Mouse (Mus musculus) midbrain, embryonic 11.5 days (tissue): ENCODE measurements at regions not wholly inside any gene's neighbourhood (a gene's known extent, or its start where the extent isn't known, plus 50 kb on each side); places are given as distances from the start of the nearest gene placed in this dataset.

Experiments used
- ATAC-seq: fragments of 200-750 bp; cut with Nextera tagmentation; 2 replicates; pipeline ENCODE4 v1.8.0; 2017; ENCODE audit warnings: moderate TSS enrichment, moderate library complexity; ENCODE audit not compliant: low FRiP score
- DNase-seq: peaks from one replicate; pipeline ENCODE4 v3.0.0; 2015; ENCODE audit warnings: low spot score; ENCODE audit errors: missing footprints
- H3K27ac ChIP-seq: fragments of 300-500 bp; sonication (generic); 2 replicates; pipeline ENCODE4 v1.5.1; 2014; ENCODE audit warnings: low read depth, low read length
- H3K27me3 ChIP-seq: fragments of 300-500 bp; sonication (generic); 2 replicates; pipeline ENCODE4 v1.6.1; 2014; ENCODE audit warnings: mild to moderate bottlenecking, low read length, moderate library complexity, mixed read lengths; ENCODE audit not compliant: control insufficient read depth, insufficient read depth
- H3K36me3 ChIP-seq: fragments of 300-500 bp; sonication (generic); 2 replicates; pipeline ENCODE4 v1.6.1; 2014; ENCODE audit warnings: mild to moderate bottlenecking, low read length, moderate library complexity, mixed read lengths; ENCODE audit not compliant: control insufficient read depth, insufficient read depth
- H3K4me1 ChIP-seq: fragments of 300-500 bp; sonication (generic); 2 replicates; pipeline ENCODE4 v1.6.1; 2014; ENCODE audit warnings: low read length; ENCODE audit not compliant: control insufficient read depth, insufficient read depth
- H3K4me2 ChIP-seq: fragments of 300-500 bp; sonication (generic); 2 replicates; pipeline ENCODE4 v1.6.1; 2014; ENCODE audit warnings: mild to moderate bottlenecking, moderate library complexity
- H3K4me3 ChIP-seq: fragments of 300-500 bp; sonication (generic); 2 replicates; pipeline ENCODE4 v1.5.1; 2014; ENCODE audit warnings: low read depth, low read length
- H3K9ac ChIP-seq: fragments of 300-500 bp; sonication (generic); 2 replicates; pipeline ENCODE4 v1.6.1; 2014; ENCODE audit warnings: low read length
- H3K9me3 ChIP-seq: fragments of 300-500 bp; sonication (generic); 2 replicates; pipeline ENCODE4 v1.6.1; 2016; ENCODE audit warnings: low read length; ENCODE audit not compliant: control insufficient read depth
- WGBS: fragments of 180-500 bp; shearing (Covaris S2); extraction: QIAGEN DNeasy Blood & Tissue Kit; methylation state at CpG from one replicate; pipeline ENCODE4 v1.1.7; 2014; 5-methylcytosine and 5-hydroxymethylcytosine counted together

DNA sequence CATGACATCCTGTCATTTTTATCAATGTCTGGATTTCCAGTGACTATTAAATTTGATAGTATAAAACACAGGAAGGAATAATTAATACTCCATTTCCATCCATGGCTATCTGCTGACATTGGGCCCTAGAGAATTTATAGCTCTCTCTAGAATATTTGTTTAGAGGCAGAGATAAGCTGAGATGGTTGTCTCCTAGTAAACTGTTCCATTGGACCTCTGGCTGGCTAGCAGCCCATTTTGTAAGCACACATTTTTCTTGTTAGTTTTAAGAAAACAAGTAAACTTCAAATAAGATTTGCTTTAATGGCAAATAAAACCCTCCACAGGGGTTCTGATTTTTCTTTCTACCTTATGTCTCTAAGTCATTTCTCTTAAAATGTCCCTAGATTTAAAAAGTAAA is 288.9 kb downstream of the C1d start:
- no peak overlapping the region for H3K4me2 ChIP-seq
- H3K4me3 ChIP-seq, result no peak overlapping the region
- H3K36me3 ChIP-seq, result no peaks in the 10 kb centered on the region
- no peak overlapping the region for H3K9ac ChIP-seq
- no peaks in the 10 kb centered on the region for H3K27me3 ChIP-seq
- no peak overlapping the region for H3K27ac ChIP-seq
- no peak for ATAC-seq
- H3K9me3 ChIP-seq, result no peaks in the 10 kb centered on the region; the same call in 1 of the 2 replicates
- DNase-seq, result no peak
- H3K4me1 ChIP-seq, result no peaks in the 10 kb centered on the region

DNA sequence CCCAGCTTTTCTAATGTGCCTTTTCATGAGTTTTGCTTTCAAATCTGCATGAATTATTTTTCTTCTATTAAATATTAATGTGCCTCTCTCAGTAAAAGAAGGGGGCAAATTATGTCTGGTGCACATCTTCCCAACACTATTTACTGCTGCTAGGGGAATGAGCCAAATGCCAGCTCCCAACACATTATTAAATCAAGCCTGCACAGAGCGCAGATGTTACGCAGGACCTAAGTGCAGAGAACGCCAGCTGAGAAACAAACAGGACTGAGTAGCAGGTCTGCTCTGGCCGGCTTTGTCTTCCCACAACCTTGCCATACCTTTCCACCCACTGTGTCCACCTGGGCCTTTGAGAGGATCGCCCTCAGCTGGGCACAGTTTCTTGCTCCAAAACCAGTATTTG is 291.8 kb downstream of the C1d start:
- H3K27me3 ChIP-seq, result no peaks in the 10 kb centered on the region
- no peaks in the 10 kb centered on the region for H3K36me3 ChIP-seq
- no peak overlapping the region for H3K4me3 ChIP-seq
- H3K9ac ChIP-seq, result no peak overlapping the region
- WGBS, result 87% methylated on average over 5 of the region's 5 CpGs
- no peak overlapping the region for H3K4me2 ChIP-seq
- H3K4me1 ChIP-seq, result no peaks in the 10 kb centered on the region
- H3K9me3 ChIP-seq, result no peaks in the 10 kb centered on the region; the same call in 1 of the 2 replicates
- no peak for DNase-seq
- no peak overlapping the region for H3K27ac ChIP-seq
- ATAC-seq, result no peak

DNA sequence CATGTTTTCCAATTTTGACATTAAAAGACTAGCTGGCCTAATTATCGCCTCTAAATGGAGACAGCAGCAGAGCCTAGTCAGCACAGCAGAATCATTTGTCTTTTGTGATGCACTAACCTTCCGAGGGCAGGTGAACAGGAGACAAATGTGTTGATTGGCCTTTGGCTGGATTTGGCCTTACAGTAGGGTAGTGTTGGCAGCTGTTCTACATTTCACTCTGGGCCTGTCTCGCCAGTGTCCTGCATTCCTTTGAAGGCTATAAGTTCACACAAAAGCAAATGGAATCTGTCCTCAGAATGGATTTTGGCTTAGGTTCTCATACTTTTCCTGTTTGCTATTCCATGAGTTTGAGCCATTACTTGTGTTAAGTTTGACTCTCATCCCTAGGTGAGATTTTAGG is 297.9 kb downstream of the C1d start:
- Histone ChIP-seq H3K9me3 (no peaks in the 10 kb centered on the region; the same call in 1 of the 2 replicates), H3K36me3 (no peaks in the 10 kb centered on the region), H3K9ac (no peak overlapping the region), H3K27me3 (no peaks in the 10 kb centered on the region), H3K4me2 (no peak overlapping the region), H3K4me1 (no peaks in the 10 kb centered on the region), H3K27ac (no peak overlapping the region), H3K4me3 (no peak overlapping the region)
- DNase-seq (no peak), ATAC-seq (no peak)
- WGBS, result 81% methylated on average over 3 of the region's 3 CpGs

DNA sequence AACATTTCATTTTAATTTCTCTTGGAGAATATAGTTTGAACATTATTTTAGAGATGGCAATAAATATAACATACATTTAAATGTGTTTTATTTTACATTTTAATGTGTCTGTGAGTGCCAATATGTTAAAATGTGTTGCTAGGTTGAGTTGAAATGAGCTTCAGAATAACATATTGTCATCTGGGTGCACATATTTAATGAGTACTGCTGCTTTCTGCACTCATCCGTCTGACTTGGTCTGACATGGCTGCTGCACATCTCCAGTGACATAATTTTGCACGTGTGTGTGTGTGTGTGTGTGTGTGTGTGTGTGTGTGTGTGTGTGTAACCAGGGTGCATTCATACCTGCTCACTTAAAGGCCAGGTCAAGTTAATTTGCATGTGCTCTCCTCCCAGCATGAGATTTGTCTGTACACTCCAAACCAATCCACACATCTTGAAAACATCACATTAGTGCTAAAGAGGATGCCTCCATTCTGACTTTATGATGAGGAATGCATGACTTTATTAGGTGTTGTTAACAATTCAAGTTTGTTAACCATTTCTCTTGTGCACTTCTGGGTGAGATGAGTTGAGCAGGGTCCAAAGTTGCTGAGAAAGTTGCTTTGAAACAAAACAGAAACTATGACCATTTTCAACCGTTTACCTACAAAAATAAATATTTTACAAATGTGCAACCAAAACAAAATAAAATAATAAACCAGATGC is 334.6 kb downstream of the C1d start:
- ATAC-seq, result no peak
- no peak for DNase-seq
- Histone ChIP-seq H3K9ac (no peak overlapping the region), H3K9me3 (no peaks in the 10 kb centered on the region), H3K4me3 (no peak overlapping the region), H3K27me3 (no peaks in the 10 kb centered on the region), H3K27ac (no peak overlapping the region), H3K4me1 (no peaks in the 10 kb centered on the region), H3K4me2 (no peak overlapping the region), H3K36me3 (no peaks in the 10 kb centered on the region)
- 71% methylated on average over 3 of the region's 3 CpGs for WGBS

DNA sequence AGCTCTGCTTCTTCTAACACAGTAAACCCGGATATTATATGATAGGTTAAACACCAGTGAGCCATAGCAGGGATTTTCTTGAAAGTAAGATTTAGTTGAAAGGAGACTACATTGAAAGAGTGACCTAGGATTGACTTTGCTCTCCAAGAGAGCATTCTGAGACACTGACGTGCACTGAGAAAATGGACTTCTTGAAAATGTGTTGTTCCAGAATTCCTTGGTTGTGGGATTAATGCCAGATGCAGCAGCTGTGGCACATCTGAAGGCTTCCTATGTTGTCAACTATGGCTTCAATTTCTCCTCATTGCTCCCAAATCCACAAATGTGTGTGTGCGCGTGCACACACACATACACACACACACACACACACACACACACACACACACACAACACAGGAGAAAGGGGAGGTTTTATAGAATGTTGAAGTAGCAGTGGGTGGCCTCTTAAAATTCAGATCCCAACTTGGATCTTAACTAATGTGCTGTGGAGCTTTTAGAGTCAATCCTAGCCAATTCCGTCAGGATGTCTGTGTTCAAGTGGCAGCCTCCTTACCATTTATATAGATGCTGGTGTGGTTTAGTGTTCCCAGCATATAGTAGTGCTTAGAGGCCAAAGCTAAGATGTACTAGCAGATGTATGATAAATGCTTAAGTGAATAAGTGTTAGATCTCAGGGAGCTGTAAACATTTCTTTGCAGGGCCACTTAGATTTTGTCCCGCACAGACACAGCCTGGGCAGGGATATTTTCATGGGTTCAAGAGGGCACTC is 346.5 kb downstream of the C1d start:
- no peak overlapping the region for H3K27ac ChIP-seq
- 80% methylated on average over 6 of the region's 6 CpGs for WGBS
- H3K36me3 ChIP-seq, result no peaks in the 10 kb centered on the region
- ATAC-seq (no peak), DNase-seq (no peak)
- H3K4me1 ChIP-seq, result no peaks in the 10 kb centered on the region
- no peak overlapping the region for H3K9ac ChIP-seq
- H3K4me2 ChIP-seq, result no peak overlapping the region
- no peaks in the 10 kb centered on the region for H3K27me3 ChIP-seq
- no peak overlapping the region for H3K4me3 ChIP-seq
- no peaks in the 10 kb centered on the region for H3K9me3 ChIP-seq

DNA sequence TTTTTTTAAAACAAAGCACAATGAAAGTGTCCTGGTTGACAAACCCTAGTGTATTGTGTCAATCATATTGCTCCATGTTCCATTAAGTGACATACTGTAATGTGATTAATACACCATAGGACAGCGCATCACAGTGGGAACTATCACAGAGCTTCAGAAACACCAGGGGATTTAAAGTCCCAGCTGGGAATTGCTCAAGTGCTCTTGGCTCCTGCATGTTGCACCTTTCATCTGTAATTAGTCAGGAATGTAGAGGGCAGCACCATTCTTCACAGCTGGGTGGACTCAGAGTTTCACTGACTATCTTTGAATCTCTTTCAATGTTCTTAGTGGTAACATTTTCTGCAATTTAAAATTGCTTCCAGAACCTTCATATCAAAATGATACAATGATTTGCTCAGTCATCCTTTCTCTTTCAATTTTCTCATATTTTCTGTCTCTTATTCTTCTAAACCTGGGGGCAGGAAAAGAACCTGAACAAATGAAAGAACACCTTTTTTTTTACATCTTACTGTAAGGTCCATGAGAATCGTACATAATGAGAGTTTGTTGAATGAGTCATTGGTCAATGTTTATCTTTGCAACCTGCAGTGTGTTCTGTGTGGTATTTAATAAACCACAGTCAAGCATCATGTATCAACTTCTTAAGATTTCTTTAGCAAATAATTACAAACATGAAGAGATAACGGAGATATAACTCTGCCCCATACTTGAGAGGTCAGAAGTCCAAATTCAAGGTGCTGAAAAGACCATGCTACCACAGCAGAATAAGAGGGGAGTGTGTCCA is 333.0 kb downstream of the Etaa1 start:
- ATAC-seq (no peak), DNase-seq (no peak)
- H3K9ac ChIP-seq, result no peak overlapping the region
- H3K9me3 ChIP-seq, result no peaks in the 10 kb centered on the region
- no peak overlapping the region for H3K4me2 ChIP-seq
- no peak overlapping the region for H3K27ac ChIP-seq
- H3K27me3 ChIP-seq, result no peaks in the 10 kb centered on the region
- no peaks in the 10 kb centered on the region for H3K36me3 ChIP-seq
- 81% methylated on average over 3 of the region's 3 CpGs for WGBS
- no peak overlapping the region for H3K4me3 ChIP-seq
- no peaks in the 10 kb centered on the region for H3K4me1 ChIP-seq

DNA sequence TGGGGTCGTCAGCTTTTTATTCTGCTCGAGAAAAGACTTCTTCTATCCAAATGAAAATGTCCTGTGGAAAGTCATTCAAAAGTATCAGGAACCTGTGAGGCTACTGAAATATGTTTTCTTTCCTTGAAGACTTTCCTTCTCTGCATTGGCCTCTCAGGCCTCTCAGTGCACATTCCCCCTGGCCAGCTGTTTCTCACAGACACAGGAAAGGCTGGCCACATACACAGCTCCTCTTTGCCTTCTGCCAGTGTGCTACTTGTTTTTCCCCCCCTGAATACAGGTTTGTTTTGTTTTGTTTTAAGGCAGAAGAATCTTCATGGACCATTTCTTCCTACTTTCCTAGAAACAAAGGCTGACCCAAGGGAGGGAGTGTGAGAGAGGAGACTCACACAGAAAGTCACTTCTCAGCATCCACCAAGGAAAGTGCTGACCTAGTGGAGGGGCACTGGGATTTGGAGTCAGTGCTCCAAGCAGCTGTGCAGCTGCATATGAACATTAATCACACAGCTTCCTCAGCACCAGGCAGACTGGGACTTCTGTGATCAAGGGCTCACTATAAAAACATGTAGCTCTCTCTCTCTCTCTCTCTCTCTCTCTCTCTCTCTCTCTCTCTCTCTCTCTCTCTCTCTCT is 324.0 kb downstream of the Etaa1 start:
- WGBS, result 79% methylated on average over 2 of the region's 2 CpGs
- Histone ChIP-seq H3K36me3 (no peaks in the 10 kb centered on the region), H3K4me2 (no peak overlapping the region), H3K4me3 (no peak overlapping the region), H3K4me1 (no peaks in the 10 kb centered on the region), H3K9ac (no peak overlapping the region), H3K27ac (no peak overlapping the region), H3K9me3 (no peaks in the 10 kb centered on the region), H3K27me3 (no peaks in the 10 kb centered on the region)
- no peak for DNase-seq
- no peak for ATAC-seq

DNA sequence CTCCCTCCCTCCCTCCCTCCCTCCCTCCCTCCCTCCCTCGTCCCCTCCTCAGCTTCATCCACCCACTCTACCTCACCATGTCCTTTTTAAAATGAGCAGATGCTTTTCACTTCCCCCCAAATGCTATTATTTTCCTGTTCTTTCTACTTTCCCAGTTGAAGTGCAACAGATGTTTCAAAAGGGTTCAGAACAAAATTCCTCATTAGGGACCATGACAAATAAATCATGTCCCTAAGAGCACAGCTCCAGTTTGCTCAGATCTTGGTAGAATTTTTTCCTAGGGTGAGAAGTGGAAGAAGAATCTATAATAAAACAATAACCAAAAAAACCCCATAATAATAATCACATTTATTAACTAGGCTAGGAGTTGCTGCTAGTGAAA is 323.5 kb downstream of the Etaa1 start:
- H3K27me3 ChIP-seq, result no peaks in the 10 kb centered on the region
- ATAC-seq (no peak), DNase-seq (no peak)
- H3K36me3 ChIP-seq, result no peaks in the 10 kb centered on the region
- 60% methylated on average over 1 of the region's 1 CpGs for WGBS
- no peaks in the 10 kb centered on the region for H3K9me3 ChIP-seq
- no peak overlapping the region for H3K4me3 ChIP-seq
- no peak overlapping the region for H3K9ac ChIP-seq
- no peak overlapping the region for H3K27ac ChIP-seq
- H3K4me2 ChIP-seq, result no peak overlapping the region
- H3K4me1 ChIP-seq, result no peaks in the 10 kb centered on the region

DNA sequence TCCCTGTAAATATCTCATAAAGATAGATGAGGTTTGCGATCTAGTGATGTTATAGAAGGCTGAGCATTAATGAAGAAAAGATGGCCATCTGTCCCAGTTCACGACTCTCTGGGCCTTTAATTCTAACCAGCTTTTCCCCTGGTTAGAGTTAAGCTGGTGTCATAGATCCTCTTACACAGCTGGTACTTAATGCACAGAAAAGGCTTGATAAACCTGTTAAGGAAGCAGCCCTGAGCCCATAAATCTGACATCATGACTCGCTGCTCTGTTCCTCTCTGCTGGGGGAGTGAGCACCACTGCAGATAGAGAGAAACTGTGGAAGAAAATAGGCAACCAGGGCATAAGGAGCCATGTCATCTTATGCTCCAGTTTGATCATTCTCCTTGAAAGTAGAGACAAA is 316.5 kb downstream of the Etaa1 start:
- no peak for ATAC-seq
- H3K9ac ChIP-seq, result no peak overlapping the region
- no peaks in the 10 kb centered on the region for H3K27me3 ChIP-seq
- 62% methylated on average over 3 of the region's 3 CpGs for WGBS
- no peaks in the 10 kb centered on the region for H3K4me1 ChIP-seq
- no peak for DNase-seq
- H3K4me3 ChIP-seq, result no peak overlapping the region
- H3K27ac ChIP-seq, result no peak overlapping the region
- no peak overlapping the region for H3K4me2 ChIP-seq
- no peaks in the 10 kb centered on the region for H3K36me3 ChIP-seq
- no peaks in the 10 kb centered on the region for H3K9me3 ChIP-seq
